Mouse (Mus musculus): ENCODE measurements around the gene Tmem150c. TPM values are rescaled to one million over a fixed set of nuclear protein-coding genes. Genes with fewer than 3 reads are reported as not detected.
A peak's percentile ranks its signal among the peaks of the same experiment; 100 is the strongest.

The Tmem150c gene
- polyA plus RNA-seq, 1 experiment from 2014 or later: 1.4 TPM

GRCm38 (mm10) chr5:100177547-100177946 lies 17.9 kb upstream of the Tmem150c start:
- WGBS (ENCODE audit: insufficient replicate concordance): 84% methylated on average over 3 of the region's 5 CpGs
- ATAC-seq: no peak
- H3K9ac ChIP-seq (replicated peaks): no peak overlapping the region
- TF ChIP-seq CTCF (IDR thresholded peaks at IDR 0.05; ENCODE audit: low read depth): no peak
- TF ChIP-seq EP300 (IDR thresholded peaks at IDR 0.05; ENCODE audit: low read depth): no peak
- no peaks in the 10 kb centered on the region for H3K36me3 ChIP-seq (replicated peaks; ENCODE audit: insufficient read depth, low read length)
- H3K4me2 ChIP-seq (ENCODE audit: low read depth, low read length): no peak overlapping the region
- H3K9me3 ChIP-seq (ENCODE audit: low read length): no peaks in the 10 kb centered on the region
- no peaks in the 10 kb centered on the region for H3K27me3 ChIP-seq (ENCODE audit: insufficient read depth, low read length)
- H3K27ac ChIP-seq (ENCODE audit: low read depth): no peak overlapping the region
- no peaks in the 10 kb centered on the region for H3K4me1 ChIP-seq (ENCODE audit: insufficient read depth)
- no peak overlapping the region for H3K4me3 ChIP-seq (ENCODE audit: low read depth, low read length)
- no peak for DNase-seq

- H3K4me2 ChIP-seq (ENCODE audit: low read depth, low read length): no peak overlapping the region
- no peaks in the 10 kb centered on the region for H3K36me3 ChIP-seq (replicated peaks; ENCODE audit: insufficient read depth, low read length)
- TF ChIP-seq EP300 (IDR thresholded peaks at IDR 0.05; ENCODE audit: low read depth): no peak
- no peak for TF ChIP-seq CTCF (IDR thresholded peaks at IDR 0.05; ENCODE audit: low read depth)
- H3K9me3 ChIP-seq (ENCODE audit: low read length): no peaks in the 10 kb centered on the region
- ATAC-seq: no peak
- no peak overlapping the region for H3K4me3 ChIP-seq (ENCODE audit: low read depth, low read length)
- no peak for DNase-seq
- H3K27ac ChIP-seq (ENCODE audit: low read depth): no peak overlapping the region
- H3K4me1 ChIP-seq (ENCODE audit: insufficient read depth): no peaks in the 10 kb centered on the region
- no peak overlapping the region for H3K9ac ChIP-seq (replicated peaks)
- H3K27me3 ChIP-seq (ENCODE audit: insufficient read depth, low read length): no peaks in the 10 kb centered on the region
- 69% methylated on average over 5 of the region's 5 CpGs for WGBS (ENCODE audit: insufficient replicate concordance)
These were observed 16.5 kb upstream of the Tmem150c start for GRCm38 (mm10) chr5:100176096-100176495.

GRCm38 (mm10) chr5:100175582-100175981 lies 16.0 kb upstream of the Tmem150c start:
- H3K9ac ChIP-seq (replicated peaks): no peak overlapping the region
- no peaks in the 10 kb centered on the region for H3K4me1 ChIP-seq (ENCODE audit: insufficient read depth)
- ATAC-seq: no peak
- no peak for DNase-seq
- TF ChIP-seq EP300 (IDR thresholded peaks at IDR 0.05; ENCODE audit: low read depth) (no peak), CTCF (IDR thresholded peaks at IDR 0.05; ENCODE audit: low read depth) (no peak)
- H3K27ac ChIP-seq (ENCODE audit: low read depth): no peak overlapping the region
- no peaks in the 10 kb centered on the region for H3K27me3 ChIP-seq (ENCODE audit: insufficient read depth, low read length)
- no peaks in the 10 kb centered on the region for H3K36me3 ChIP-seq (replicated peaks; ENCODE audit: insufficient read depth, low read length)
- H3K4me2 ChIP-seq (ENCODE audit: low read depth, low read length): no peak overlapping the region
- H3K4me3 ChIP-seq (ENCODE audit: low read depth, low read length): no peak overlapping the region
- H3K9me3 ChIP-seq (ENCODE audit: low read length): no peaks in the 10 kb centered on the region
- WGBS (ENCODE audit: insufficient replicate concordance): 66% methylated on average over 7 of the region's 7 CpGs

- H3K27ac ChIP-seq (ENCODE audit: low read depth): no peak overlapping the region
- H3K9me3 ChIP-seq (ENCODE audit: low read length): no peaks in the 10 kb centered on the region
- WGBS (ENCODE audit: insufficient replicate concordance): 79% methylated on average over 4 of the region's 4 CpGs
- DNase-seq (no peak), ATAC-seq (no peak)
- no peaks in the 10 kb centered on the region for H3K36me3 ChIP-seq (replicated peaks; ENCODE audit: insufficient read depth, low read length)
- no peak overlapping the region for H3K4me2 ChIP-seq (ENCODE audit: low read depth, low read length)
- H3K4me3 ChIP-seq (ENCODE audit: low read depth, low read length): no peak overlapping the region
- TF ChIP-seq CTCF (IDR thresholded peaks at IDR 0.05; ENCODE audit: low read depth) (no peak), EP300 (IDR thresholded peaks at IDR 0.05; ENCODE audit: low read depth) (no peak)
- H3K4me1 ChIP-seq (ENCODE audit: insufficient read depth): no peaks in the 10 kb centered on the region
- no peaks in the 10 kb centered on the region for H3K27me3 ChIP-seq (ENCODE audit: insufficient read depth, low read length)
- H3K9ac ChIP-seq (replicated peaks): no peak overlapping the region
These were observed 12.5 kb upstream of the Tmem150c start for GRCm38 (mm10) chr5:100172104-100172503.

- H3K4me2 ChIP-seq (ENCODE audit: low read depth, low read length): no peak overlapping the region
- H3K9ac ChIP-seq (replicated peaks): no peak overlapping the region
- H3K27ac ChIP-seq (ENCODE audit: low read depth): no peak overlapping the region
- no peaks in the 10 kb centered on the region for H3K27me3 ChIP-seq (ENCODE audit: insufficient read depth, low read length)
- DNase-seq (peak; percentile 78), ATAC-seq (no peak)
- H3K4me3 ChIP-seq (ENCODE audit: low read depth, low read length): no peak overlapping the region
- no peaks in the 10 kb centered on the region for H3K36me3 ChIP-seq (replicated peaks; ENCODE audit: insufficient read depth, low read length)
- 48% methylated on average over 14 of the region's 14 CpGs for WGBS (ENCODE audit: insufficient replicate concordance)
- peaks cover 2% of the 10 kb centered on the region; the same call in 1 of the 2 replicates for H3K4me1 ChIP-seq (ENCODE audit: insufficient read depth)
- no peak for TF ChIP-seq EP300 (IDR thresholded peaks at IDR 0.05; ENCODE audit: low read depth)
- TF ChIP-seq CTCF (IDR thresholded peaks at IDR 0.05; ENCODE audit: low read depth): peak; percentile 77
- H3K9me3 ChIP-seq (ENCODE audit: low read length): no peaks in the 10 kb centered on the region
These were observed 7.2 kb upstream of the Tmem150c start for GRCm38 (mm10) chr5:100166591-100167491.

- H3K4me1 ChIP-seq (ENCODE audit: insufficient read depth): peaks cover 5% of the 10 kb centered on the region; the same call in 1 of the 2 replicates
- TF ChIP-seq CTCF (IDR thresholded peaks at IDR 0.05; ENCODE audit: low read depth): no peak
- no peak for TF ChIP-seq EP300 (IDR thresholded peaks at IDR 0.05; ENCODE audit: low read depth)
These were observed 3.8 kb upstream of the Tmem150c start for GRCm38 (mm10) chr5:100163368-100163767.

More at GRCm38 (mm10) chr5:100163368-100163767, 3.8 kb upstream of the Tmem150c start:
- Histone ChIP-seq H3K9me3 (ENCODE audit: low read length) (no peaks in the 10 kb centered on the region), H3K4me3 (ENCODE audit: low read depth, low read length) (no peak overlapping the region), H3K36me3 (replicated peaks; ENCODE audit: insufficient read depth, low read length) (no peaks in the 10 kb centered on the region), H3K27me3 (ENCODE audit: insufficient read depth, low read length) (peaks cover 11% of the 10 kb centered on the region), H3K27ac (ENCODE audit: low read depth) (no peak overlapping the region), H3K4me2 (ENCODE audit: low read depth, low read length) (no peak overlapping the region), H3K9ac (replicated peaks) (no peak overlapping the region)
- DNase-seq: no peak
- no peak for ATAC-seq
- 59% methylated on average over 7 of the region's 7 CpGs for WGBS (ENCODE audit: insufficient replicate concordance)

All from liver, postnatal 0 days (tissue).